Mouse (Mus musculus): ENCODE measurements around the gene Ugt1a8. TPM values are rescaled to one million over a fixed set of nuclear protein-coding genes. Genes with fewer than 3 reads are reported as not detected.
A peak's percentile ranks its signal among the peaks of the same experiment; 100 is the strongest.

Ugt1a8 gene
- polyA plus RNA-seq, 1 experiment from 2014 or later: not detected

DNA sequence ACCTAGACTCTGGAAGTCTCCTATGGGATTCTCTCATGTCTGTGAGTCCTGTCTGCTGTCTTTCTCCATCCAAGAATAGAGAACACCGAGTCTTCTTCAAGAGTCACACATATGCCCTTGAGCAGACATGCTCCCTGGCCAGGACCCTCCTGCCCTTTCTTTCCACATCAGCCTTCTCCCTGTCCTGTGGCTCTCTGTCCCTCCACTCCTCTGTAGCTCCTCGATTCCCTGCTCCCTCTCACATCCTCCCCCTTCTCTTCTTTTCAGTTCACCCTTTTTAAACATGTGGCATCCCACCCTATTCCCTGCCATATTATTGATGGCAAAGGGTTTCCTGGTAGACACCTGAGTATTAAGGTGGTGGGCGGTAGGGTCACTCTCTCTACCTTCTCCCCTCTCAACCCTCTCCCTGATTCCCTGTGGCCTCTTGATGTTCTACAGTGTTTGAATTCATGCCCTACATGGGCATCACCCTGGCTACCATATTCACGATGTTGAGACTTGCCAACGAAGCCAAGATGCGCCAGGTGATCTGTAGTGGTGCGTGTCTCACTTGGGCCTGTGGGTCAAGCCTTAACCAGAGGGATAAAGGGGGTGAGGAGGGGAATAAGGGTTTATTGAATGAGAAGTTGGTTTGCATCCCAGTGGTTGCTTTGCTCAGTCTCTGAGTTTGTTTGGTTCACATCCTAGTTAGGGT lies 144.3 kb downstream of the Ugt1a8 start:
- H3K9me3 ChIP-seq (ENCODE audit: low read length): peaks cover 97% of the 10 kb centered on the region
- no peaks in the 10 kb centered on the region for H3K36me3 ChIP-seq (ENCODE audit: insufficient read depth, low read length)
- 67% methylated on average over 7 of the region's 7 CpGs for WGBS
- H3K4me2 ChIP-seq (replicated peaks; ENCODE audit: low read depth, low read length): no peak overlapping the region
- no peak overlapping the region for H3K9ac ChIP-seq (replicated peaks; ENCODE audit: low read length)
- no peaks in the 10 kb centered on the region for H3K4me1 ChIP-seq (ENCODE audit: insufficient read depth, low read length)
- no peaks in the 10 kb centered on the region for H3K27me3 ChIP-seq (ENCODE audit: insufficient read depth, low read length)
- ATAC-seq (ENCODE audit: low FRiP score, low TSS enrichment): no peak
- H3K27ac ChIP-seq (ENCODE audit: low read length): no peak overlapping the region
- H3K4me3 ChIP-seq (ENCODE audit: low read length): no peak overlapping the region

GRCm38 (mm10) chr1:88232664-88233380 lies 145.2 kb downstream of the Ugt1a8 start:
- no peaks in the 10 kb centered on the region for H3K4me1 ChIP-seq (ENCODE audit: insufficient read depth, low read length)
- H3K9me3 ChIP-seq (ENCODE audit: low read length): peaks cover 97% of the 10 kb centered on the region
- no peak overlapping the region for H3K27ac ChIP-seq (ENCODE audit: low read length)
- no peaks in the 10 kb centered on the region for H3K27me3 ChIP-seq (ENCODE audit: insufficient read depth, low read length)
- no peak overlapping the region for H3K4me3 ChIP-seq (ENCODE audit: low read length)
- H3K36me3 ChIP-seq (ENCODE audit: insufficient read depth, low read length): no peaks in the 10 kb centered on the region
- 57% methylated on average over 3 of the region's 3 CpGs for WGBS
- no peak for ATAC-seq (ENCODE audit: low FRiP score, low TSS enrichment)
- H3K4me2 ChIP-seq (replicated peaks; ENCODE audit: low read depth, low read length): no peak overlapping the region
- H3K9ac ChIP-seq (replicated peaks; ENCODE audit: low read length): no peak overlapping the region

DNA sequence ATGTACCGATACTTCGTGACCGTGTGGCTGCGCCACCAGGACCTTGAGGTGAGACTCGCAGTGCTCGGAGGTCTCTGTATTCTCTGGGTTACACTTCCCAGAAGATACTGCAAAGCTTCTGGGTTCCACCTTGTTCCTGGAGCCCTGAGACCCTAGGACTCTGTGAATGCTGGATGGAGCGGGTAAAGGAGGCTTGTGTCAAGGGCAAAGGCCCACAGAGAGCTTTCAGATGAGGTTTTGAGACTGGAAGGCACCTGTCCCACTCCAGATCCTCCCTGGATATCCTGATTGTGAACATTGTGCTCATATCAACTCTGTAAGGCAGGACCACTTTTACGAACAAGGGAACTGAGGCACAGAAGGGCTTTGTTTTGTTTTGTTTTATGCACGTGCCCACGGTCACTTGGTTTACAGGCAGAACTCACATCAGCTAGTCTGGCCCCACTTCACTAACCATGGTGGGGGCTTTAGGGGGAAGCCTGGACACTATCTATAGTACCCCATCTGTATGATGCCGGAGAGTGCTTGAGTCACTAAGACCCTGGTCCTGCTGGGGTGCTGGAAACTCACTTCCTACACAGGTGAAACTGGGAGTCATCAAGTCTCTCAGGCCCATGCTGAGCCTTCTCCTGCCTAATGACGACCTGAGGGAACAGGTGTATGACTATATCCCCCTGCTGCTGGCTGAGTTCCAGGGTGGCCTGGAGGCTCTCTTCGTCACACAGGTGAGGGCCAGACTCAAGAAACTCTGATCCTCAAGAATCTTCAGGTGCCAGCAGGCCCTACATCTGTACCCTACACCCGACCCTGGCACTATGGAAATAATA lies 146.0 kb downstream of the Ugt1a8 start:
- no peak for ATAC-seq (ENCODE audit: low FRiP score, low TSS enrichment)
- Histone ChIP-seq H3K9me3 (ENCODE audit: low read length) (peaks cover 97% of the 10 kb centered on the region), H3K27me3 (ENCODE audit: insufficient read depth, low read length) (no peaks in the 10 kb centered on the region), H3K4me3 (ENCODE audit: low read length) (no peak overlapping the region), H3K9ac (replicated peaks; ENCODE audit: low read length) (no peak overlapping the region), H3K36me3 (ENCODE audit: insufficient read depth, low read length) (no peaks in the 10 kb centered on the region), H3K4me2 (replicated peaks; ENCODE audit: low read depth, low read length) (no peak overlapping the region), H3K27ac (ENCODE audit: low read length) (no peak overlapping the region), H3K4me1 (ENCODE audit: insufficient read depth, low read length) (no peaks in the 10 kb centered on the region)
- WGBS: 68% methylated on average over 14 of the region's 14 CpGs

GRCm38 (mm10) chr1:88234248-88234610 lies 146.6 kb downstream of the Ugt1a8 start:
- peaks cover 97% of the 10 kb centered on the region for H3K9me3 ChIP-seq (ENCODE audit: low read length)
- ATAC-seq (ENCODE audit: low FRiP score, low TSS enrichment): no peak

GRCm38 (mm10) chr1:88234646-88235045 lies 147.0 kb downstream of the Ugt1a8 start:
- H3K4me1 ChIP-seq (ENCODE audit: insufficient read depth, low read length): no peaks in the 10 kb centered on the region
- WGBS: 43% methylated on average over 5 of the region's 5 CpGs
- H3K4me3 ChIP-seq (ENCODE audit: low read length): no peak overlapping the region
- no peaks in the 10 kb centered on the region for H3K27me3 ChIP-seq (ENCODE audit: insufficient read depth, low read length)
- no peaks in the 10 kb centered on the region for H3K36me3 ChIP-seq (ENCODE audit: insufficient read depth, low read length)
- no peak overlapping the region for H3K4me2 ChIP-seq (replicated peaks; ENCODE audit: low read depth, low read length)
- peaks cover 97% of the 10 kb centered on the region for H3K9me3 ChIP-seq (ENCODE audit: low read length)
- no peak for ATAC-seq (ENCODE audit: low FRiP score, low TSS enrichment)
- no peak overlapping the region for H3K27ac ChIP-seq (ENCODE audit: low read length)
- no peak overlapping the region for H3K9ac ChIP-seq (replicated peaks; ENCODE audit: low read length)

More at GRCm38 (mm10) chr1:88234248-88234610, 146.6 kb downstream of the Ugt1a8 start:
- no peaks in the 10 kb centered on the region for H3K4me1 ChIP-seq (ENCODE audit: insufficient read depth, low read length)
- no peaks in the 10 kb centered on the region for H3K36me3 ChIP-seq (ENCODE audit: insufficient read depth, low read length)
- H3K27ac ChIP-seq (ENCODE audit: low read length): no peak overlapping the region
- H3K4me3 ChIP-seq (ENCODE audit: low read length): no peak overlapping the region
- 67% methylated on average over 4 of the region's 4 CpGs for WGBS
- no peak overlapping the region for H3K4me2 ChIP-seq (replicated peaks; ENCODE audit: low read depth, low read length)
- no peaks in the 10 kb centered on the region for H3K27me3 ChIP-seq (ENCODE audit: insufficient read depth, low read length)
- H3K9ac ChIP-seq (replicated peaks; ENCODE audit: low read length): no peak overlapping the region

GRCm38 (mm10) chr1:88235046-88235893 lies 147.7 kb downstream of the Ugt1a8 start:
- Histone ChIP-seq H3K27ac (ENCODE audit: low read length) (no peak overlapping the region), H3K9me3 (ENCODE audit: low read length) (peaks cover 97% of the 10 kb centered on the region), H3K36me3 (ENCODE audit: insufficient read depth, low read length) (no peaks in the 10 kb centered on the region), H3K4me2 (replicated peaks; ENCODE audit: low read depth, low read length) (no peak overlapping the region), H3K4me3 (ENCODE audit: low read length) (no peak overlapping the region), H3K27me3 (ENCODE audit: insufficient read depth, low read length) (no peaks in the 10 kb centered on the region), H3K4me1 (ENCODE audit: insufficient read depth, low read length) (no peaks in the 10 kb centered on the region), H3K9ac (replicated peaks; ENCODE audit: low read length) (no peak overlapping the region)
- peak; percentile 6; the same call in 1 of the 2 replicates for ATAC-seq (ENCODE audit: low FRiP score, low TSS enrichment)
- WGBS: 65% methylated on average over 11 of the region's 11 CpGs

- ATAC-seq (ENCODE audit: low FRiP score, low TSS enrichment): peak; percentile 44; the same call in 1 of the 2 replicates
- H3K9me3 ChIP-seq (ENCODE audit: low read length): peaks cover 97% of the 10 kb centered on the region
- 54% methylated on average over 4 of the region's 4 CpGs for WGBS
Measured at GRCm38 (mm10) chr1:88235894-88236415, 148.3 kb downstream of the Ugt1a8 start.

DNA sequence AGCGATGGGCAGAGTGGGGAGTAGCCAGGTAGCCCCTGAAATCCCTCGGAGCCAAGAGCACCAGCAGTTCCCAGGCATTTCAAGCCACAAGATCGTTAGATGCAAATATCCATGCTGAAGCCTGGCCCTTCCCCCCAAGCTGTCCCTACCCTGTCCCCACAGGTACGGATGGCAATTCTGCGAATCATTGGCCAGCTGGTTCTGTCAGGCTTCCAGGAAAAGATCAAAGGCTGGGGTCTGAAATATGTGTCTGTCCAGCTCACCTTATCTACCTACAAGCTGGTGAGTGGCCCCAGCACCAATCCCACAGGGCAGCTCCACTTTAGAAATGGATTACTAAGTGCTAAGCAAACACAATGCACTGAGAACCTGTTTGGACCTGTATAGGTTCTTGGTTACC lies 149.7 kb downstream of the Ugt1a8 start:
- no peak overlapping the region for H3K4me3 ChIP-seq (ENCODE audit: low read length)
- no peak overlapping the region for H3K9ac ChIP-seq (replicated peaks; ENCODE audit: low read length)
- H3K9me3 ChIP-seq (ENCODE audit: low read length): peaks cover 92% of the 10 kb centered on the region
- 80% methylated on average over 5 of the region's 5 CpGs for WGBS
- no peak for ATAC-seq (ENCODE audit: low FRiP score, low TSS enrichment)
- H3K27ac ChIP-seq (ENCODE audit: low read length): no peak overlapping the region
- H3K27me3 ChIP-seq (ENCODE audit: insufficient read depth, low read length): no peaks in the 10 kb centered on the region
- H3K36me3 ChIP-seq (ENCODE audit: insufficient read depth, low read length): no peaks in the 10 kb centered on the region
- H3K4me1 ChIP-seq (ENCODE audit: insufficient read depth, low read length): no peaks in the 10 kb centered on the region
- no peak overlapping the region for H3K4me2 ChIP-seq (replicated peaks; ENCODE audit: low read depth, low read length)

More at GRCm38 (mm10) chr1:88235894-88236415, 148.3 kb downstream of the Ugt1a8 start:
- no peak overlapping the region for H3K9ac ChIP-seq (replicated peaks; ENCODE audit: low read length)
- H3K36me3 ChIP-seq (ENCODE audit: insufficient read depth, low read length): no peaks in the 10 kb centered on the region
- no peak overlapping the region for H3K4me2 ChIP-seq (replicated peaks; ENCODE audit: low read depth, low read length)
- no peaks in the 10 kb centered on the region for H3K4me1 ChIP-seq (ENCODE audit: insufficient read depth, low read length)
- no peak overlapping the region for H3K4me3 ChIP-seq (ENCODE audit: low read length)
- H3K27ac ChIP-seq (ENCODE audit: low read length): no peak overlapping the region
- no peaks in the 10 kb centered on the region for H3K27me3 ChIP-seq (ENCODE audit: insufficient read depth, low read length)

DNA sequence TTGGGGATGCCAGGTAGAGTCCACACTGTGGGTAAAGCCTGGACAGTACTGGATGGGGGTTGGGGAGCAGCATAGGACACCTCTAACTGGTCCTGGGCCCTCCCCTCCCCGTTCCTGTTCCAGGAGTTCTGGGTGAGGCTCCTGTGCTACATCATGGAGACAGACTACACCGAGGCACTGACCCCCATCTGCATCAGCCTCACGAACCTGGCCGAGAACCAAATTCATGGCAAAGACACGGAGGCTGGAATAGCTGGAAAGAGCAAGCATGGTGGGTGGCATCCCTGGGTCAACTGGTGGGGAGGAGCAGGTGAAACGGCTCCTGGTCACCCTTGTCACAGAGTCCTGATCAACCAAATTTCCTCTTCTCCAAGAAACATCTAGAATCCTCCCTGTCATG lies 151.2 kb downstream of the Ugt1a8 start:
- no peak for ATAC-seq (ENCODE audit: low FRiP score, low TSS enrichment)
- Histone ChIP-seq H3K9ac (replicated peaks; ENCODE audit: low read length) (no peak overlapping the region), H3K36me3 (ENCODE audit: insufficient read depth, low read length) (no peaks in the 10 kb centered on the region), H3K4me3 (ENCODE audit: low read length) (no peak overlapping the region), H3K27me3 (ENCODE audit: insufficient read depth, low read length) (no peaks in the 10 kb centered on the region), H3K27ac (ENCODE audit: low read length) (no peak overlapping the region), H3K9me3 (ENCODE audit: low read length) (peaks cover 90% of the 10 kb centered on the region), H3K4me1 (ENCODE audit: insufficient read depth, low read length) (no peaks in the 10 kb centered on the region), H3K4me2 (replicated peaks; ENCODE audit: low read depth, low read length) (no peak overlapping the region)
- WGBS: 72% methylated on average over 6 of the region's 6 CpGs
